Mouse (Mus musculus): ENCODE data around the gene Armc2. TPM values are rescaled to one million over a fixed set of nuclear protein-coding genes. Genes with fewer than 3 reads are reported as not detected.

Gene Armc2
- polyA plus RNA-seq, 1 experiment = 10.2 TPM

DNA sequence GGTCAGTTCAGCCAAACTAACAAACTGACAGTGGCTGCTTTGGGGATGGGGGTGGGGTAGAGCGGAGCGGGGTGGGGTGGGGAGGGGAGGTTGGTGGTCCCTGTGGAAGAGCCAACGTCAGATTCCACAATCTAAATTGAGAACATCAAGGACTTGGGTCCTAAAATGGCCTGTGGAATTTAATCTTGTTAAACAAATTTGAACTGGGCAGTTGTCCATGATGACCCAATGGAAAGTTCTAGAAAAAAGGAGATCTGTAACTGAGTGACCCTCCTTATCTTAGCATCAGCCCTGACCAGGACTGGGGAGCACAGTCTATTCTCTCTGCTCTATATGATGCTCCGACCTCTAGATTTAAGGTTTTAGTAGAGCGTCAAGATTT, 26.2 kb downstream of the Armc2 start:
- no peak for TF ChIP-seq POLR2A (IDR thresholded peaks at IDR 0.05; ENCODE audit: borderline replicate concordance, extremely low read depth, insufficient read depth, insufficient read length, poor library complexity, severe bottlenecking)
- no peak for TF ChIP-seq CTCF (IDR thresholded peaks at IDR 0.05; ENCODE audit: borderline replicate concordance, extremely low read depth, insufficient read depth, insufficient read length)
- no peak for DNase-seq (ENCODE audit: low read depth)

DNA sequence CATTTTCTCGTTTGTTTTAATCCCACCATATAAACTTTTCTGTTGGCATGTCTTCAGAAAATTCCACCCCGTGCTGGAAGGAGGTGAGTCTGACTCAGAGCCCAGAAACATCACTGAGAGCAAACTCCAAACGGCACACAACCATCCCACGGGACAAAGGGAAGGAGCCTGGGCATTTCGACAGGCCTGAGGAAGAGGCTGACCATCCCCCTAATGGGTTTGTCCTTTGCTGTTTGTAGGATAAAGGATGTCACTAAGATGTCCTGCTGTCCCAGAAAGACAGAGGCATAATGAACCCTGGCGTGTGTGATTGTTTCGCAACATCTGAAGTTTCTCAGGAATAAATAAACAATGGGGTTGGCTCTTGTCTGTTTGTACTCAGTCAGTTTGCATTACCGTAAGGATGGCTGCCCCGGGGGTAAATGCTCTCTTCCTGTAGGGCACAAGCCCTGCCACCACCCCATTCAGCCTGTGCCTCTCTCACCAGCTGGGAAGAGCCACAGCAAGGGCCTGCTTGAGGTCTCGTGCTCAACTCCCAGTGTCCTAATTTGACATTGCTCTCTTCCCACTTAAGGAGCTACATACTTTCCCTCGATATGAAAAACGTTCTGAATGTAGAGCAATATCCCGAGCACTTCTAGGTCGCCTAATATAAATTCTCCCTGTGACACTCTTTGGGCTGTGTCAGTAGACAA, 26.7 kb downstream of the Armc2 start:
- TF ChIP-seq POLR2A (IDR thresholded peaks at IDR 0.05; ENCODE audit: borderline replicate concordance, extremely low read depth, insufficient read depth, insufficient read length, poor library complexity, severe bottlenecking) (no peak), CTCF (IDR thresholded peaks at IDR 0.05; ENCODE audit: borderline replicate concordance, extremely low read depth, insufficient read depth, insufficient read length) (no peak)

GRCm38 (mm10) chr10:41990896-41991295, 27.3 kb downstream of the Armc2 start:
- DNase-seq (ENCODE audit: low read depth) = no peak
- TF ChIP-seq CTCF (IDR thresholded peaks at IDR 0.05; ENCODE audit: borderline replicate concordance, extremely low read depth, insufficient read depth, insufficient read length) (no peak), POLR2A (IDR thresholded peaks at IDR 0.05; ENCODE audit: borderline replicate concordance, extremely low read depth, insufficient read depth, insufficient read length, poor library complexity, severe bottlenecking) (no peak)

More for the DNA sequence above, 26.7 kb downstream of the Armc2 start:
- DNase-seq (ENCODE audit: low read depth) = no peak

DNA sequence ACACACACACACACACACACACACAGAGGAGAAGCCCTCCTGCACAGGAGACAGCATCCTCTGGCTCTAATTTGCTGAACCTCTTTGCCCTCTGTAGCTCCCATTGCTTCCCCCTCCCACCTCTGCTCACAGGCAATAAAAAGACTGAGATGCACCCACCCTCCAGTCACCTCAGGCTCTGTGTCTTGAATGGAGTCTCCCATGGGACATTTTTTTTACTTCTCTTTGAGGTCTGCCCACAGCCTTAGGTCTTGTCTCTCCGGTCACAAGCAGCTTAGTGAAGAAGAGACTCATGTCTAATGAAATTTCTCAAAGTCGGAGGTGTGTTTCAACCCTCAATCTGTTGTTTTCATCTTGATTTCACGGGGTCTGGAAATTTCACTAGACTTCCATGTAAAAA, 29.3 kb downstream of the Armc2 start:
- no peak for DNase-seq (ENCODE audit: low read depth)
- TF ChIP-seq CTCF (IDR thresholded peaks at IDR 0.05; ENCODE audit: borderline replicate concordance, extremely low read depth, insufficient read depth, insufficient read length) (no peak), POLR2A (IDR thresholded peaks at IDR 0.05; ENCODE audit: borderline replicate concordance, extremely low read depth, insufficient read depth, insufficient read length, poor library complexity, severe bottlenecking) (no peak)

DNA sequence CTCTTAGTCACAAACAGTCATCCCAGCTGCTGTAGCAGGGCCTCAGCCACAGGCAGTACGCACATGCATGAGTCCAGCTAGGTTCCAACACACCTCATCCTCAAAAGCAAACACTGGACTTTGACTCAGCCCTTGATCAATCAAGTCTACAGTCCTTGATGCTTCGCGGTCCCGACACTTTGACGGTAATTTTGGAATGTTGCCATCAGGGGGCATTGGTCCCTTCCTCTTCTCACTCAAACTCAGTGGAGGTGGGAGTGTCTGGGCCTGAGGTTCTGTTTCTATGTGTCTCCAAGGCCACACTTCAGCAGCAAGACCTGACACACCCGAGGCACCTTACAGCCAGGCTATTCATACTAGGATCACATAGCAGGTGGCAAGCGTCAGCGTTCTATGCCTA, 32.1 kb downstream of the Armc2 start:
- TF ChIP-seq CTCF (IDR thresholded peaks at IDR 0.05; ENCODE audit: borderline replicate concordance, extremely low read depth, insufficient read depth, insufficient read length) (no peak), POLR2A (IDR thresholded peaks at IDR 0.05; ENCODE audit: borderline replicate concordance, extremely low read depth, insufficient read depth, insufficient read length, poor library complexity, severe bottlenecking) (no peak)
- no peak for DNase-seq (ENCODE audit: low read depth)

GRCm38 (mm10) chr10:41984221-41984620, 34.0 kb downstream of the Armc2 start:
- no peak for TF ChIP-seq POLR2A (IDR thresholded peaks at IDR 0.05; ENCODE audit: borderline replicate concordance, extremely low read depth, insufficient read depth, insufficient read length, poor library complexity, severe bottlenecking)
- TF ChIP-seq CTCF (IDR thresholded peaks at IDR 0.05; ENCODE audit: borderline replicate concordance, extremely low read depth, insufficient read depth, insufficient read length) = no peak
- DNase-seq (ENCODE audit: low read depth) = no peak

- DNase-seq (ENCODE audit: low read depth) = no peak
- TF ChIP-seq POLR2A (IDR thresholded peaks at IDR 0.05; ENCODE audit: borderline replicate concordance, extremely low read depth, insufficient read depth, insufficient read length, poor library complexity, severe bottlenecking) = no peak
Observed at GRCm38 (mm10) chr10:41982821-41983220, 35.4 kb downstream of the Armc2 start.

DNA sequence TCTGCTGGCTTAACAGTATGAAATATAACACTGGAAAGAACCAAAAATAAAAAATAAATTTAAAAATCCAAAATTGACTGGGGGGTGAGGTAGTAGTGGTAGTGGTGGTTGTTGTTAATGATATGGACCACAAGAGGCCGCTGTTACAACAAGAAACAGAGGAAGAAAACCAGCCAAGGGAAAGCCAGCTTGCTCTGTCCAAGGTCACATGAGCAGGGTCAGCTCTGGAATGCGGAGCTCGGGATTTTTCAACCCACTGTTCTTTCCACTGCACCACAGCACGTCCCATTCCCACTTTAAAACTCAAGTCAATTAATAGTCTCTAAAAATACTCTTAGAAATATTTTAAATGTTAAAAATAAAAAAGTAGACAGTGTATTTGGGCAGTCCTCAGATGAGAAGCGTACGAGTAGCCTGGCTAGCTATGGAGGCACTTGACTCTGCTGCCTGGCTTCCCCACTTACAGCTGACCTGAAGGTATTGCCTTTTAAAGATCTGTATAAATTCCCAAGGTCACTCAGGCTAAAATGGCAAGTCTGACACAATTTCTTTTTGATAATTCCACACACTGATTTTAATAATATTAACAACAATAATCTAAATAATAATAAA, 37.4 kb downstream of the Armc2 start:
- TF ChIP-seq POLR2A (IDR thresholded peaks at IDR 0.05; ENCODE audit: borderline replicate concordance, extremely low read depth, insufficient read depth, insufficient read length, poor library complexity, severe bottlenecking) = no peak
- TF ChIP-seq CTCF (IDR thresholded peaks at IDR 0.05; ENCODE audit: borderline replicate concordance, extremely low read depth, insufficient read depth, insufficient read length) = peak; percentile 70; the same call in 1 of the 2 replicates
- peak; percentile 81 for DNase-seq (ENCODE audit: low read depth)

GRCm38 (mm10) chr10:41978403-41979234, 39.6 kb downstream of the Armc2 start:
- no peak for DNase-seq (ENCODE audit: low read depth)
- TF ChIP-seq POLR2A (IDR thresholded peaks at IDR 0.05; ENCODE audit: borderline replicate concordance, extremely low read depth, insufficient read depth, insufficient read length, poor library complexity, severe bottlenecking) (no peak), CTCF (IDR thresholded peaks at IDR 0.05; ENCODE audit: borderline replicate concordance, extremely low read depth, insufficient read depth, insufficient read length) (no peak)

- DNase-seq (ENCODE audit: low read depth) = no peak
- no peak for TF ChIP-seq POLR2A (IDR thresholded peaks at IDR 0.05; ENCODE audit: borderline replicate concordance, extremely low read depth, insufficient read depth, insufficient read length, poor library complexity, severe bottlenecking)
- TF ChIP-seq CTCF (IDR thresholded peaks at IDR 0.05; ENCODE audit: borderline replicate concordance, extremely low read depth, insufficient read depth, insufficient read length) = no peak
Observed at GRCm38 (mm10) chr10:41972676-41973075, 45.6 kb downstream of the Armc2 start.

DNA sequence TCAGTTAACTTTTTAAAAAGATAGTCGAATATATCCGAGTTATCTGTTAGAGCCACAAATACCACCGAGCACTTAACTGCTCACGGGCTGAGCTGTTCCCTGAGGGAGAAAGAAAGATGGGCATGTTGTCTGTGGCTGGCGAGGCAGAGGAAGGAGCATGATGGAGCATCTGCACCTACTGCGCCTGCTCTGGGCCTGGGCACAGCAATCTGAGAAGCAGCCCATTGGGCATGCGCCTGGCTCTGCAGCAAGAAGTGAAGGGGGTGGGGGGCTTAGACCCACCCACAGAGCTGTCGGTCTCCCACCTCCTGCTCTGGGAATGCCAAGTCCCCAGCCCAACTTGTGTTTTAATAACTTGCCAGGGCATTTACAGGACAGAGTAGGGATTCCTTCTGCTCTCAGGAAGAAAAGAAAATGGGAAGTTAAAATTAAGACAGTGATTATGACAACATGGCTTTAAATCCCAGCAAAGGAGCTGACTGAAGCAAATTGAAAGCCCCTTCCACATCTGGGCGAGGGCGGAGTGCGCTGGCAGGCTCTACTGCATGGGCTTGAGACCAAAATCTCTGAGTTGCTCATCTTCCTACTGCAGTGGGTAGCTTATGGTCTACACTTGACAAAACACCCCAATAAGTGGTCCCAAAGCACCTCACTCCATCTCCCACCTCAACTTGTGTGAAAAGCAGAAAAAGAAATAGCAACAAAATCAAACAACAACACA, 50.2 kb downstream of the Armc2 start:
- peak; percentile 23 for DNase-seq (ENCODE audit: low read depth)
- no peak for TF ChIP-seq POLR2A (IDR thresholded peaks at IDR 0.05; ENCODE audit: borderline replicate concordance, extremely low read depth, insufficient read depth, insufficient read length, poor library complexity, severe bottlenecking)
- no peak for TF ChIP-seq CTCF (IDR thresholded peaks at IDR 0.05; ENCODE audit: borderline replicate concordance, extremely low read depth, insufficient read depth, insufficient read length)
